Mouse (Mus musculus) cortical plate, adult 2 months (tissue): ENCODE results near the gene Dpy19l2. TPM values are rescaled to one million over a fixed set of nuclear protein-coding genes. Genes with fewer than 3 reads are reported as not detected.
"Not testable (repeated sequence)": the region's sequence is repeated elsewhere in the genome, so short reads cannot be mapped to it uniquely, and the experiment has no call there.

ENCODE experiments used
- H3K27ac ChIP-seq: fragments of 200-500 bp; 2 replicates; pipeline ENCODE4 v1.5.1; 2012; ENCODE audit warnings: low read length, control low read depth, inconsistent platforms; ENCODE audit not compliant: insufficient read depth
- H3K4me1 ChIP-seq: fragments of 200-500 bp; 2 replicates; pipeline ENCODE4 v1.6.1; 2011; ENCODE audit warnings: low read length; ENCODE audit not compliant: control insufficient read depth, insufficient read depth
- H3K4me3 ChIP-seq: fragments of 200-500 bp; 2 replicates; pipeline ENCODE4 v1.5.1; 2011; ENCODE audit warnings: mild to moderate bottlenecking, low read length, control low read depth; ENCODE audit not compliant: insufficient read depth
- CTCF ChIP-seq: fragments of 200-500 bp; IDR thresholded peaks from 2 replicates; pipeline ENCODE4 v1.5.1; 2011; ENCODE audit warnings: mild to moderate bottlenecking, control low read depth, low read length; ENCODE audit not compliant: insufficient read depth; ENCODE audit errors: extremely low read depth
- POLR2A ChIP-seq: fragments of 200-500 bp; IDR thresholded peaks from 2 replicates; pipeline ENCODE4 v1.6.1; 2011; ENCODE audit warnings: mild to moderate bottlenecking, low read length, control low read depth; ENCODE audit not compliant: insufficient read depth; ENCODE audit errors: extremely low read depth
- polyA plus RNA-seq: library from polyadenylated mRNA; depleted of rRNA; stranded (reverse); fragments of >200 nt; gene quantifications from 2 replicates; pipeline ENCODE4 v1.2.3, GENCODE M21; 2012; rRNA removed

The Dpy19l2 gene
- polyA plus RNA-seq = 0.06 and 0.13 TPM in 2 replicates

- TF ChIP-seq POLR2A (no peak), CTCF (no peak)
- Histone ChIP-seq H3K27ac (no peak within 1 kb of the TSS), H3K4me3 (peak within 1 kb of the TSS; percentile 35), H3K4me1 (no peaks in the 10 kb centered on the region)
Observed at GRCm38 (mm10) chr9:24695700-24696404, at the start of gene Dpy19l2. TSS of gene Dpy19l2 (minus strand) at chr9:24696293.

DNA sequence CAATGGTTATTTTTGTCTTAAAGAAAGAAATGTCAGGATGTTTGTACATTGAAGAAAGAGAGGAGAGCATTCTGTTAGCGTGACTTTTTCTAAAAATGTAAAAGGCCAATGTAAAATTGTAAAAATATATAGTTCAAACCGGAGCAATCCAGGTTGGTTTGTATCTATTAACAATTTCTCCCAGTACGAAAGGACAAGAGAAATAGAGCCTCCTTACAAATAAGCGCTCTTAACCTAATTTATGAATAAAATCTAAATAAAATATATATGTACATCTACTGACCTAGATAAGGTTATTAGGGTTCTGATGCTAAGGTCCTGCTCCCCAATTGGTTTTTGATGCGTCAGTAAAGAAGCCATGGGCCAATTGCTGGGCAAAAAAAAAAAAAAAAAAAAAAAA is 48.9 kb upstream of the Dpy19l2 start:
- TF ChIP-seq CTCF (no peak), POLR2A (no peak)
- Histone ChIP-seq H3K27ac (no peak overlapping the region), H3K4me3 (no peak overlapping the region), H3K4me1 (no peaks in the 10 kb centered on the region)

DNA sequence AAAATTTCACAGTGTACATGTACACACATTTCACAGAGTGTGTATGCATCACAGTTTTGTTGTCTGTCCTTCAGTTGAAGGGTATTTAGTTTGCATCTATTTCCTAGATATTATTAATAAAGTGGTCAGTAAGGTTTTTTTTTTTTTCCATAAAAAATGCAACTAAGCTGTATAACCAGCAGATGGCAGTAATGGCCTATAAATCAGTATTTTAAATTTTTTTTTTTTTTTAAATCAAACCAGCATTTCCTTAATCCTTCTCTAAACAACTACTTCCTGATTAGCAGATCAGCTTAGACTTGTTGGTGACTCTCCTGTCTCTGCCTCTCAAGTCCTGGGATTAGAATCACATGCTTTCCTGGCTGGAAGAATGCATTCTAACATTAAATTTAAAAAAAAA is 5.2 kb upstream of the Dpy19l2 start:
- no peak overlapping the region for H3K27ac ChIP-seq
- H3K4me3 ChIP-seq = no peak overlapping the region
- no peaks in the 10 kb centered on the region for H3K4me1 ChIP-seq
- TF ChIP-seq CTCF = no peak
- TF ChIP-seq POLR2A = no peak

DNA sequence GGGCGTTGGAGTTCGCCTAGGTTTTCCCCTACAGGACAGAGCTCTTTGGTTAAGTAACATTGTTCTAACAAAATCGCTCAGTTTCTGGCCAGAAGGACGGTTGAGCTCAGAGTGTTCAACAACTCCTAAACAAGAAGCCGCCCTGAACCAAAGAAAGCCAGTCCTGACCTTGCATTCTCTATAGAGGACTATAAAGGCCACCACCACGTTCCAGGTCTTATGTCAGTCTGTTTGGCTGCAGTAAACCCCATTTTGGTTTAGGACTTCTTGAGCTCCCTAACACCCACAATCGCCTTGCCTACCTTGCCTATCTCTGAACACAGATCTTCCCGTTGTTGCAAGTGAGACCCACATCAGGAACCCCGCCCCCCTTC is 299 bp upstream of the Dpy19l2 start:
- Histone ChIP-seq H3K4me3 (peak overlapping the region; percentile 35), H3K27ac (no peak overlapping the region), H3K4me1 (no peaks in the 10 kb centered on the region)
- TF ChIP-seq CTCF = no peak
- no peak for TF ChIP-seq POLR2A

DNA sequence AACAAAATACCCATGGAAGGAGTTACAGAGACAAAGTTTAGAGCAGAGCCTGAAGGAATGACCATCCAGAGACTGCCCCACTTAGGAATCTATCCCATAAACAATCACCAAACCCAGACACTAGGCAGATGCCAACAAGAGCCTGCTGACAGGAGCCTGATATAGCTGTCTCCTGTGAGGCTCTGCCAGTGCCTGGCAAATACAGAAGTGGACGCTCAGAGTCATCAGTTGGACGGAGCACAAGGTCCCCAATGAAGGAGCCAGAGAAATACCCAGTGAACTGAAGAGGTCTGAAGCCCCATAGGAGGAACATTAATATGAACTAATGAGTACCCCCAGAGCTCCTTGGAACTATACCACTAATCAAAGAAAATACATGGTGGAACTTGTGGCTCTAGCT is 58.8 kb downstream of the Dpy19l2 start:
- H3K4me1 ChIP-seq, H3K27ac ChIP-seq, H3K4me3 ChIP-seq: not testable (repeated sequence)

DNA sequence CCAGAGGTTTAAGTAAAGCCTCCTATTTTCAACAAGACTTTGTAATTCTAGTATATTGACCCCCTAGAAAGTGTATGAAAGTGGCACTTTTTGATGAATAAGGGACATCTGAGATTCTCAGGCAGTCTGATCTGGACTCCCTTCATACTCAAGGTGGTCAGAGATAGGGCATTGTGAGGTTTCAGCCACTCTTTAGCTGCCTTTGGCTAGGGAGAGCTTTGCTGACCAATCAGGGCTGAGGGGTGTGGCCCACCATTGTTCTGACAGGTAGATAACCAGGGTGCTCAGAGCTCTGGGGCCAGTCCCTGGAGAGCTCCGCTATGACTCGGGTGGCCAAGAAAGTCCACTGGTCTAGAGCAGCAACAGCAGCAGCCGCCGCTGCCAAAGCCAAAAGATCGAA is 71.2 kb downstream of the Dpy19l2 start, which contains the start of gene Cypt4:
Cypt4 (plus strand) TSS at position 301 of the 400 bp plus-strand sequence.
- TF ChIP-seq CTCF = no peak
- no peak for TF ChIP-seq POLR2A
- Histone ChIP-seq H3K4me1 (no peaks in the 10 kb centered on the region), H3K4me3 (no peak within 1 kb of the TSS), H3K27ac (no peak within 1 kb of the TSS)

DNA sequence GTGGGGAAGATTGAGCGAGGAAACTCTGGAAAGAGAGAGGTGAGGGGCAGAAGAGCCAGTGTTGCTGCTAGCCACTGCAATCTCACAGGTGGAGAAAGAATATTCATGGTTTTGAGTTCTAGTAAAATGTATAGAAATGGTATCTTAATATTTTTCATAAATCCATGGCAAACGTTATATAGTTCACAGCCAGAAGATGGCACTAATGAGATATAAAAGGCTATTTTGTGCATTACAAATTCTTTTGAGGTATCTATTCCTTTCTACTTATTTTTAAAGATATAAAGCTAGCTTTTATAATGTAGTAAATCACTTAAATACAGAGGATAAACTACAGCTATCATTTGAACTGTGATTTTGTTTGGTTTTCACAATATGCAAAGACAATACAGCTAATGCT is 157.9 kb downstream of the Dpy19l2 start:
- no peak for TF ChIP-seq CTCF
- Histone ChIP-seq H3K4me1 (no peaks in the 10 kb centered on the region), H3K27ac (no peak overlapping the region), H3K4me3 (no peak overlapping the region)

DNA sequence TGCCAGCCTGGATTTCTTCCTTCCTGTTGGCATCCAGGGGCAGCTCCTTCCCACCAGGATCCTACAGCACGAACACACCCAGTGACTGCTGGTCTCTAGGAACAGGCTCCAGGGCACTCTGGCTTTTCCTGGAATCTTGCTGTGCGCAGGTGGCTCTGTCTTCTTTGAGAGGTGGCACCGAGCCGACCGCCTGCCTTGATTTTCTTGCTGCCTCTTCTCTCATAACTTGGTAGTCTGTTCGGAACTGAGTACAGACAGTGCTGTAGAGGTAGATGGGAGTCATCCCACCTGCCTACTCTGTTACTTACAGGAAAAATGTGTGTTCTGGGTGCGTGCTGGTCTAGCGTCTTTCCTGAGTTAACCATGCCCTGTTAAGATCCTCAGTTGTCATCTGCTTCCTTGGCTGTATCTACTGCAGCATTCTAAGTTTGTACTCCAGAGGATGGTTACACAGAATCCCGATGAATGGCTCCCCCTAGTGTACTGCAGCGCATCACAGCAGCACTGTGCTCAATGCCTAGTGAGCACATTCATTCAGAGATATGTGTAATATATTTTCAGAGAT is 179.4 kb downstream of the Dpy19l2 start:
- H3K4me3 ChIP-seq = no peak overlapping the region
- peak; percentile 97 for TF ChIP-seq CTCF
- TF ChIP-seq POLR2A = no peak
- no peaks in the 10 kb centered on the region; the same call in 1 of the 2 replicates for H3K4me1 ChIP-seq
- no peak overlapping the region for H3K27ac ChIP-seq

DNA sequence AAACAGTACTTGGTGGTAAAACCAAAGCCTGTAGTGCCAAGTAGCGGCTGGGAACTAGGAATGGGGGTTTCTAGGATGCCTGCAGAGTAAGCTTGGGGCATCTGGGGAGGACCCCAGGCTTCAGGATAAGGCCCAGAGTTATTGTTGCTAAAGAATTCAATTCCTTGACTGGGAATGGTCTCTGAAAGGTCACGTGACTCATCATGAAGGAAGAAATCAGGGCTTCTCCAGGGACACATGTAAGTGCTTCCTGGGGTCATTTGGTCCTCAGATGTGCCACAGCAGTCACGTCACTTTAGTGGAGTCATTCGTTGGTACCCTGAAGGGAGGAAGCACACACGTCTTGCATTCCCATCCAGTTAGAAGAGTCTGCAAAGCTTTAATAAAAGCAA is 182.0 kb downstream of the Dpy19l2 start:
- TF ChIP-seq POLR2A (no peak), CTCF (no peak)
- H3K4me3 ChIP-seq = no peak overlapping the region
- H3K27ac ChIP-seq = no peak overlapping the region
- no peaks in the 10 kb centered on the region; the same call in 1 of the 2 replicates for H3K4me1 ChIP-seq

GRCm38 (mm10) chr9:24513290-24514077 is 182.6 kb downstream of the Dpy19l2 start:
- no peak overlapping the region for H3K27ac ChIP-seq
- H3K4me1 ChIP-seq = no peaks in the 10 kb centered on the region; the same call in 1 of the 2 replicates
- H3K4me3 ChIP-seq = no peak overlapping the region
- TF ChIP-seq POLR2A (no peak), CTCF (no peak)
